Mouse (Mus musculus) embryonic fibroblast, embryonic 13.5 days (primary cell): ENCODE measurements around the gene Dnase1.

Experiments
- CTCF ChIP-seq: IDR thresholded peaks from 2 replicates; pipeline ENCODE4 v1.5.1; 2011; ENCODE audit warnings: mild to moderate bottlenecking, control low read depth, low read length, moderate library complexity, borderline replicate concordance; ENCODE audit not compliant: insufficient read depth
- POLR2A ChIP-seq: IDR thresholded peaks from 2 replicates; pipeline ENCODE4 v1.6.1; 2011; ENCODE audit warnings: low read depth, mild to moderate bottlenecking, control low read depth, low read length, moderate library complexity

DNA sequence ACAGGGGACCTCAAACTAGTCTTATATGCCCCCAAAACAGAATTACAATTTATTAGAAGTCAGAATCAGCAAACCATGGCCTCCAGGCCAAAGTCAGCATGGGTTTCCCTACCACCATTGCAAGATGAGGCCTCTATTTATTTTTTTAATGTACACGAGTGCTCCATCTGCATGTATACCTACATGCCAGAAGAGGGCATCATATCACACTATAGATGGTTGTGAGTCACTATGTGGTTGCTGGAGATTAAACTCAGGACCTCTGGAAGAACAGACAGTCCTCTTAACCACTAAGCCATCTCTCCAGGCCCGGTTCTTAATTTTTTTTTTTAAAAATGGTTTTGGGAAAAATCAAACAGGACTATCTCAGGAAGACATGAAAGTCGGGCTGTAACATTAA, 17.1 kb downstream of the Dnase1 start:
- TF ChIP-seq CTCF (no peak), POLR2A (no peak)
